Mouse (Mus musculus) megakaryocyte, adult 5-6 weeks (primary cell): ENCODE data around the gene Mmd. TPM values are rescaled to one million over a fixed set of nuclear protein-coding genes. Genes with fewer than 3 reads are reported as not detected.
A peak's percentile ranks its signal among the peaks of the same experiment; 100 is the strongest.

Experiments used
- ATAC-seq: 2 replicates; pipeline ENCODE4 v1.8.0; 2016; ENCODE audit warnings: mild to moderate bottlenecking, inconsistent platforms; ENCODE audit not compliant: poor library complexity, severe bottlenecking
- total RNA-seq, 2 experiments: library from RNA; stranded (forward) in 1 of 2; stranded (reverse) in 1 of 2; fragments of 153-499, 151-499 nt in 1 of 2; fragments of 221-1000, 200-1000 nt in 1 of 2; gene quantifications; 2 replicates each; pipeline versions ENCODE4 v1.2.3 to v1.2.4; 2015 to 2017

Gene Mmd
- total RNA-seq (2015) = 13.9 and 14.5 TPM in 2 replicates
- 10.7 and 11.1 TPM in 2 replicates for total RNA-seq (2017)

DNA sequence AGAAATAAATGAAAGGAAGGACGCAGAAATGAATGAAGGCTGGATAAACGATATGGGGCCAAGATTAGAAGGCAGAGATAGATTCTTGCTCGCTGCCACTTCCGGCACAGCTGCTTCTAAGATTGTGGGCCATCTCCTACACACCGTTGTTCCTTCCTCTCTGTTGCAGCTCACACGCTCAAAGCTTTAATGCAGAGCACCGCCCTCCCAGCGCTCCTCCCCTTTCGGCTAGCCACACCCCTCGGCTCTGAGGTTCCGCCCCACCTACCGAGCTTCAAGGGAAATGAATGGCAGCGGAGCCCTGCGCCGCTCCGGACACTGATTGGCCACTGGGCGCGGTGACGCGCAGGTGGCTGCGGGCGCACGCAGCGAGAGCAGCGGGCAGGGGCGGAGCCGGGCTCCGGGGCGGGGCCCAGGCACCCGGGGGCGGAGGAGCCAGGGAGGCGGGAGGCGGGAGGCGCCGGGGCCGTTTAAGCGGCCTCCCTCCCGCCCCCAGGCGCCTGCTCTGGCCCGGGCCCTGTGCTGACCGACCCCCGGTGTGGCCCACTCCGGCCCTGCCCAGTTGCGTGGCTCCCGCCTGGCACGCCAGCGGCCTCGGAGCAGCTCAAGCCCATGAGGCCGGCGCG, at the start of gene Mmd:
Gene Mmd, plus strand, starts transcription at position 432 of the 626 bp plus-strand sequence.
- peak; percentile 89 for ATAC-seq

DNA sequence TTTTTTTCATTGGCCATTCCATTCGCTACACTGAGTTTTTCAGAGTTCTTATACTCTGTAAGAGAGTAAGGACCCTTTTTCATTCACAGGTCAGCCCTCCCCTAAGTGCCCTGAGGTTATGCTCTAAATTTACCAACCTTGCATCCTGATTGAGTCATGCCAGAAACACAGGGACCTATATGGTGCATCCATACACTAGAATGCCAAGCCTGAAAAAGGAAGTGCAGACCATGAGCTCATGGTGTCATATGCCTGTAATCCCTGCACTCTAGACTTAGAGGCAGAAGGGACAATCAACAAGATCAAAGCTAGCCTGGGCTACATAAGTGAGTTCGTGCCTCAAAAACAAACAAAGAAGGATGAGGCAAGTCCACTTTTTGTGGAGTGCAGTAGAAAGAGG, 48.4 kb upstream of the Mmd start:
- no peak for ATAC-seq

DNA sequence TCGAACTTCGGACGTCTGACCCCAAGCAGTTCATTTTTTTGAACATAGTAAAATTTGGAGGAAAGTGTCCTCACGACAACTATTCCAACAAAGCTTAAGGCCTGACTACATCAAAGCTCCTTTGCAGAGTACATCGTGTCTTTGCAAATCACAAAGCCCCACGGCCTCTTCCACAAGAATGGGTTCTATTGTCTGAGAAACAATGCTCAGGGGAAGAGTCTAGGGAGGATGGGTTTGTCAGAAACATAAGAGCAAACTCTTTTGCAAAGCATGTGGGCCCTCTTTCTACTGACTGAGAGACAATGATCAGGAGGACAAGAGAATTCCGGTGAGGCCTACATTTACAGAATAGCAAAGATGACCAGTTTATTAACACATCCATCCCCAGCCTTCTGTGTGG, 35.0 kb upstream of the Mmd start:
- ATAC-seq = no peak

DNA sequence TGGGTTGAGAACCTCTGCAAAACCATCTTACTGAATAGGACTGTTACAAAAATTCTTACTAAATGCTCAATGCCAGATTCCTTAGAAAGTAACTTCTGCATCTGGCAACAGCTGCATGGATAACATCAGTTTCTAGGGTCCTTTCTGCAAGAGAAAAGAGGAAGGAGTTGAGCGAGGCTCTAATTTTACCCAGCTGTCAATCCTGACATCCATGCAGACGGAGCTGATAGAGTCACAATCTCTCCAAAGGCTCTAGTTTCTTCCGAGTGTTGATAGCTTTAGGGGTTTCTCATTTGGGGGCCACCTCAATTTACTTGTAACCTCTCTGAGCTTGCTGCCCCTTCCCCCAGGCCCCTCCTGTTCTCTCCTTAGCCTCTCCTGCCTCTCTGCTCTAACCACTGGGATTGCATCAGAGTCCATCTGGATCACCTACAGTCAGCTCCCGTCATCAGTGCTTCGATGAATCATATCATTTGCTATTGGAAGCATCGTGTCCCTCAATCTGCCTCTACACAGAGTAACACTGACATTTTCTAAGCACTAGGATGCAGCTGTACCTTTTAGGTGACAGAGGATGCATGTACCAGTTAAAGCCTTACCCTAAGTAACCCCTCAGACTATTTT, 29.1 kb upstream of the Mmd start:
- ATAC-seq = peak; percentile 48

DNA sequence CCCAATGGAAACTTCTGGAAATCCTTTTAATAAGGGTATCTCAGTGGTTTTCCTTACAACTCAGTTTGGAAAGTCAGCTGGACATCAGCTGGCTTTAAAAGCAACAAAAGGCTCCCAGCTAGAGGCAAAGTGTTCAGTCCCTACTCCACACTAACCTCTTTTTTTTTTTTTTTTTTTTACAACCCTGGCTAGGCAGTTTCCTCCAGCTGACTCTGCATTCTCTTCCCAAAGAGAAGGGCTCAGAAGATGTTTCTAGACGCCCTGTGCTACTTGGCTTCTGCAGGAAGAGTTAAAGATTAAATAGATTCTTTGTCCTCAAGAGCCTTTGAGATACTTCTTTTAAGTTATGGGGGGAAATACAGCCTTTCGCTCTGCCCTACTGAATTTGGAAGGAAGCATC, 28.5 kb upstream of the Mmd start:
- ATAC-seq = no peak

DNA sequence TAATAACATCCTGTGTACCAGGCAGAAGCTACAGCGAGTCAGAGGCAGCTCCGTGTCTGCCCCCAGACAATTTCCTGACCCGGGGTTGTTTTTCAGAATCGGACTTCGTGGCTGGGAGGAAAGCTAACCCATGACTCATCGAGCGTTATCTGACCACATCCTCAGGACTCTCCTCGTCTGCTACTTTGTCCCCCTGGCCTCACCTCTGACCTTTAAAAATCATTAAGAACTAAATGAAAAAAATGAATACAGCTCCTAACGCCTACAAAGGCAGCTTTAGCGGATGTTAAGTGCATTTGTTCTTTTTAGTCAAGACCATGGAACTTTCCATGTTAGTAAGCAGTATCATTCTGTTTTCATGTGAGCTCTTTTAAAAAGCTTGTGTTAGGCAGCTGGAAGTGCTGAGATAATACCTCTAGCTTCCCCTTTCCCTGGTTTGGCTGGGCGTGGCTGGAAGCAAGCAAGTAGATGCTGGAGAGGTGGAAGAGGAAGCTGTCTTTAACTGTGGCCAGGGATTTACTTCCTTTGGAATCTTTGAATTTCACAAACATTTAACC, 24.3 kb upstream of the Mmd start:
- ATAC-seq = peak; percentile 88

DNA sequence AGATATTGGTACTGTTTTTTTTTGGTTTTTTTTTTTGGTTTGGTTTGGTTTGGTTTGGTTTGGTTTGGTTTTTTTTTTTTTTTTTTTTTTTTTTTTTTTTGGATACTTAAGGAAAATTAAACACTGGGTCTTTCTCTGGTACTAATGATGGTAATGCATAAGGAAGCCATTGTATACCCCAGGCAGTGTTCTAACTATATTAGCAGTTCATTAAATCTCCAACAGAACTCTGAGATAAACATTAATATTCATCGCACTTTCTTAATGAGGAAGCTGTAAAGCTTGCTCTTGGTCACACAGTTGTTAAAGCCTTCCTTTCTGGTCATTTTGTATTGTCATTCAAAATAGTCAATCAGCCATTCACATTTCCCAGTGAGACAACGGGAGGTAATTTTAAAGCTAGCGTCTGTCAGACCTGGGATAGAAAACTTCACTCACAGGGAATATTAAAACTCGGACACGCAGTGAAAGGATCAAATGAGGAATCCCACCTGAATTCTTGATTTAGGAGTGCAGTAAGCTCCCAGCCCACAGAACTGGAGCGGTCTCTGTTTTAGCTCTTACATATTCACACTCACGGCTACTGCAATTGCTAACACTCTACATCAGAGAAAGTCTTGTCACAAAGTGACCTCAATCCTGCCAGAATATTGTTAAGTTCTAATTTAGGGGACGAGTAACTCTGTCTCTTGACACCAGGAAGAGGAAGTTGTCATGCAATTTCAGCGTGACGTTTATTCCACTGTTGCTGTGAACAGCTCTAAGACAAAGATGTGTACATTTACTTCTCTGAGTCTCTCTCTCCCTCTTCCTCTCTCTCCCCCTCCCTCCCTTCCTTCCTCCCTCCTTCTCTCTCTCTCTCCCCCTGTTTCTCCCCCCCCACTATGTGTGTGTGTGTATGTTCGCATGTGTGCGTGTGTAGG, 22.0 kb upstream of the Mmd start:
- ATAC-seq = peak; percentile 34

DNA sequence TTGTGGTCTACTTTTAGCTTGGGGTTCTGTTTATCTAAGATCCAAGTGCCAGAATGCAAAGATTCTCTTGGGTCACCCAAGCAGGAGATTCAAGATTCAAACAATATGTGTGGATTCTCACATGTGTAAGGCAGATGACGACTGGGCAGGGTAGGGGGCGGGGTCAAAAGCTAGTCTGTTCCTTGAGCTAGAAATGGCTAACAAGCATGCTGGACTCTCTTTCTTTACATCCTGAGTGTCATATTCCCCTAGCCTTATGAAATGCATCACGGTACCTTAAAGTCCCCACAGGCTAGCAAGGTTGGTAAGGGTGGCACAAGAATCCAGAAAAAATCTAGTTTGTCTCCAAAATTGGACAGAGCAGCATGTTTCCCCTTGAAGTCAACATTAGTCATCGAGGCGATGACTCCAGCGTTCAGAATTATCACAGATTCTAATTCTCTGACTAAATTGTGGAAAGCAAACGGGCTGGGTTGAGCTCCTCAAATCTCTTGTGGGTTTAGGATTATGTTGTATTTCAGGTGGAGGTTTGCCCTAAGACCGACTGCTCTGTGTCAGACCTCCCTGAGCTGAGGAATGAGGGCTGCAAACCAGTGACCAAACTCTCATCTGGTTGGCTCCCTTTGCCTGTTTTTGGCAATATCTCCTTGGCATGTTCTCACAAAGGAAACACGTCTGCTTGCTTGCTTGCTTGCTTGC, 20.9 kb upstream of the Mmd start:
- ATAC-seq = no peak

DNA sequence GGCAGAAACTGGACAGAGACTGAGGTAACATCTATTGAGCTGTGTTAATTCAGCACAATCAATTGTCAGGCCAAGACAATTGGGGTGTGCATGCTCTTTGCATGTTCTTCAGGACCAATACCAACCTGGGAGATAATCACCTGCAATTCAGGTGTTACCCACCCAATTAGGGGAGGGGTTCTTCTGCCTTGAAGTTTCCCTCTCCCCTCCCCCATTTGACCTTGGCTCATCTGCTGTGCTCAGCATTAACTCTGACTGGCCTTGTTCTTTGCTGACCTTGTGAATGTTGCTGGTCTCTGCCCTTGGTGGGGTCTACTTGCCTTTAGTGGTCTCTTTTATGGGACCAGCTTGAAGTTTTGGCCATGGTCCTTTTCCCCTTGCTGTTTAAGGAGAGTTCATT, 19.5 kb upstream of the Mmd start:
- no peak for ATAC-seq

DNA sequence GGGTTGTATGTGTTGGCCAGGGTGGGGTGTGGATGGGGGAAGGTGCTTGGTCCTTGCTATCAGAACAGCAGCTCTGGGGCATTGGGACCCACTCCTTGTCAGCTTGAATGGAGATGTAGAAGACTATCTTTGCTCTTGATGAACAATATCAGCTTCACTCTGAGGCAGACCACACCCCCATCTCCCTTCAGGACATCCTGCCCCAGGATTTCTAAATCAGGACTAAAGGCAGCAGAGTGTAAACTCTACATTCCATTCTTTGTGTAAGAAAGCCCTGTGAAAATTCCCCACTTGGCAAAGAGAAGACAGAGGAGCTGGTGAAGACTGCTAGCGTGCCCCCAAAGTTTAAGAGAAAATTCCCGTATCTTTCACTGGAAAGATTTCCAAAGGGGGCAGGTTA, 18.6 kb upstream of the Mmd start:
- no peak for ATAC-seq

DNA sequence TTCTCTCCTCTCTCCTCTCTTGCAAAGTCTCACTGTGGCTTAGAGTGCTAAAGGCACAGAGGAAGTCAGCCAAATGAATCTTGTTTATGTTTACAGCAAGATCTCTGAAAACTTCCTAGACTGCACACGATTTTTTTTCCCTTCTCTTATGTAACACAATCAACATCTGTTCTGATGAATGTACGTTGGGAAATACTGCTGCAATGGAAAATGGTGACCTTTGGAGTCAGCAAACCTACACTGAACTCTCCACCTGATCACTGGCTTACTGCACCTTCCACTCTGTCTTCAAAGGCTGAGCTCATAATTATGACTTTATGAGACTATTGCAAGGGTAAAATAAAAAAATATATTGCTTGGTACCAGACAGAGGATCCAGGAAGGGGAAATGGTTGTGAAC, 17.6 kb upstream of the Mmd start:
- ATAC-seq = no peak

DNA sequence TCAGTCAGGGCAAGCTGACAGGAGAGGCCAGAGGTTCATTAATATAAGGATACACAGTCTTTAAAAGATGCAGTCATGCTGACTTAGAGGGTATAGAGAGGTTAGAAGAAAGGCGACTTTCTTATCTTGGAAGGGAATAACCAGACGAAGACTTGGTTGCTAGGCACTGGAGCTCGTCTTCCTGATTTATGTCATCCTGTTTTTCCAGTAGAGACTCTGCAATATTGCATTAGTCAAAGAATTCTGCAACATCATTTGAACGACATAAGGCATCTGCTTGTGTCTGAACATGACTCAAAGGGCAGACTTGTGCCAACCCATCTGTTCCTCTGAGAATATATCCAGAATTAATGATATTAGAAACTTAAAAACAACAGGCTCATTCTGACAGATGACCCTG, 16.6 kb upstream of the Mmd start:
- no peak for ATAC-seq

DNA sequence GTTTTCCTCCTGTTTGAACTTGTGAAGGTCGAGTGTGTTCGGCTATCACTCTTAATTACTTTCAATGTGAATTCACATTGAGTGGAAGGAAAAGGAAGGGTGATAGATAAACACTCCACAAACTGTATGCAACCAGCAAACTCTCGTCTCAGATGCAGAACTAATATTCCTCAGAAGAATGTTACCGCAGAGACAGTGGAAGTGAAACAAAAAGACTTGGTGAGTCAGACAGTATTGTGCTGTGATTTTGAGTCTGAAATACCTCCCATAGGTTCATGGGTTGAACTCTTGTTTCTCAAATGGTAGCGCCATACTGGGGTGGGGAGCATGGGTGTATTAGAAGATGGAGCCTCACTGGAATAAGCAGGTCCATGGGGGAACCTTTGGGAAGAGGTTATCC, 14.0 kb upstream of the Mmd start:
- ATAC-seq = peak; percentile 86

DNA sequence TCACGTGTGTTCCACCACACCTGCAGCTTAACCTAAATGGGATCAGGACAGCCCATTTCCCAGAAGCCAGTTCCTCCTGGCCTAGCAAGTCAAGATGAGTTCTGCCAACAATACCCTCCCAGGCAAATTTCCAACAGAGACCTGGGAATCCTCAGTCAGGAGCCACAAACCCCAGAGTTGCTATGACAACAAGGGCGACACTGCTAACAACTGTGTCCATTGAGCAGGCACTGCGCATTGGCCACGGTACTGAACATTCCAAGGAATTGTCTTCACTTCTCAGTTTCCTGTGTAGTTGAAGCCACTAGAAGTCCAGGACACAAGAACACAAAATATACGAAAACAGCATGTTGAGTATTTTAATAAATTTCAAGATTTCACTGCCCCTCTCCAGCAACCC, 11.6 kb upstream of the Mmd start:
- ATAC-seq = no peak

DNA sequence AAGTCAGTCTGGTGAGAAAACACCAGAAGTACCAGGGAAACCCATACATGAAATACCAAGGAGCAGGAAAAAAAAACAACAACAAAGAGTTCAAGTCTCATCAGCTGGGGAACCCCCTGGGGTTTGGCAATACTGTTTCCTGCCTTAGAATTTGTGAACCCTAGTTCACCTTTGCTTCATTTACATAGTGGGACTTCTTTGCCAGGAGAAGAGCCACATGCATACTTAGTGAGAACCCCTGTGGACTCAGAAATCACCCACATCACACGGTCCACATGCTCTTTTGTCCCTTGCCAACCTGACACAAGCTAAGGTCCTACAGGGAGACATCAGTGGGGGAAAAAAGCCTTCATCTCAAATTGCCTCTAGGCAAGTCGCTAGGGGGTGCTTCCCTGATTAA, 10.6 kb upstream of the Mmd start:
- no peak for ATAC-seq

DNA sequence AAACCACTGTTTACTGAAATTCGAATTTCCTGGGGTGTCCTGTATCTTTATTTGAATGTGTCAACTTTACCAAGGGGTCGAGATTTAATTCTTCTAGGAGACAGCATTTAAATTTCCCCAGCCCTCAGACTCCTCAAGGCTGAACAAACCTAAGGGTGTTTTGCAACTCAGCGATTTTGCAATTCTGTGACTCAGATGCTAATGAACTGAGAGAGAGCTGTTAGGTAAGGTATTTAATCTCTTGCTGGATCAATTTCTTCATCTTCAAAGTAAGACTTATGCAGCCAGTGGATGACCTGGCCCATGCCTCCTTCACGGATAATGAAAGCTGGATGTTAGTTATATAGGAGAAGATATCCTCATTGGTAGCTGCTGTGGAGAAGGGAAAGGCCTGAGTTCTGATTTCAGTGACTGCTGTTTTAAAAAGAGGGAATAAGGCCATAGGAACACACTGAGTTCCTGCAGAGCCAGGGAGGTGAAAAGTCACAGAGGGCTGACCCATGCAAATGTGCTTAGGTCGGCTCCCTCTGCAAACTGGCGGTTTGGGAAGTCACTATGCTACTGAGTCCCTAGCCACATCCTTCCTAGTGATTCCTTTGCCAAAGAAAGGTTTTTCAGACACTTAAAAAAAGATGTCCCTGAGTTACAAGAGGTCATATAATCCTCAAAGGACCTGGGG, 8.5 kb upstream of the Mmd start:
- ATAC-seq = peak; percentile 72

DNA sequence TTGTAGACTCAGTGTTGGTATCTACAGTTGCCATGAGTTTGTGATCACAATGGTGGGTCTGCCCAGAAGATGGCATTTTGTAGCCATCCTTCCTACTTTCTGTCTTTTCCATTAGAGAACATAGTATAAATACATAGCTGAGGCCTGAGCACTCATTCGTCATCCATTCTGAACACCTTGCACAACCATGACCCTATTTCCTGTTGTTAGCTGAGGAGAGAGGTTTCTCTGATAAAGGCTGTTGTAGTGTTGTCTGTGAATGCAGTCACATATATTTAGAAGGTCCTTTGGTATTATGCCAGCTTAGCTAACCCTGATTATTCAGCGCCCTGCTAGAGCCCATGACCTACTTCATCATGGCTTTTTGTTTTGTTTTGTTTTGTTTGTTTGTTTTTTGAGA, 7.4 kb upstream of the Mmd start:
- peak; percentile 25; the same call in 1 of the 2 replicates for ATAC-seq

DNA sequence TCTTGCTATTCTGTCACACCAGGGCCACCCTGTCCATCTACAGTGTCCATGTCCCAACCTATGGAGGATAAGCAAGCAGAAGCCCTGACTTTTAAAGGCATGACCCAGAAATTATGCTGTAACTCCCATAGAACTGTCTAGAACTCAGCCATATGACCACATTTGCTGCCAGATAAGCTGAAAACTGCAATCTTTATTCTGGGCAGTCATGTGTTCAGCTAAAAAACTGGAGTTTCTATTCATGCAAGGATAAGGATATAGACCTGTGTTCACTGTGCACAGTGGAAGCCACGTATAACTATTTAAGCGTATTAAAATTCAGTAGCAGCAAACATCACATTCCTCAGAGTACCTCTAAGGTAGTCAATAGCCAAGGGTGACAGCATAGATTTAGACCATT, 6.0 kb upstream of the Mmd start:
- ATAC-seq = no peak

DNA sequence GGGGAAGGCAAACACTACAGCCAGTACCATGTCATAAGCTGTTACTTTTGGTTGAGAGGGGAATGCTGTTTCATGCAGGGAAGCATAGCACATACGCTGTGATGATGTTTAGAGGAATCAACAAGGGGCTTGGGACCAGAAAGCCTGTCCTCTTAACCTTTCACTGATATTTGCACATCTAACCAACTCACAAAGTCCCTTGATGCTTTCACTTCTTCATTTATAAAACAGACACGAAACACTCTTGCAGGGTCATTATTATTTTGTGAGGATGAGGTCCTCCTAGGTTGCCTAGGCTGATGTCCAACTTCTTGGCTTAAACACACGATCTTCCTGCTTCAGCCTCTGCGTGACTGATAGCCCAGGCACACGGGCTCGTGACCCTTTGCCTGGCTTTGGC, 3.6 kb upstream of the Mmd start:
- peak; percentile 5; the same call in 1 of the 2 replicates for ATAC-seq

DNA sequence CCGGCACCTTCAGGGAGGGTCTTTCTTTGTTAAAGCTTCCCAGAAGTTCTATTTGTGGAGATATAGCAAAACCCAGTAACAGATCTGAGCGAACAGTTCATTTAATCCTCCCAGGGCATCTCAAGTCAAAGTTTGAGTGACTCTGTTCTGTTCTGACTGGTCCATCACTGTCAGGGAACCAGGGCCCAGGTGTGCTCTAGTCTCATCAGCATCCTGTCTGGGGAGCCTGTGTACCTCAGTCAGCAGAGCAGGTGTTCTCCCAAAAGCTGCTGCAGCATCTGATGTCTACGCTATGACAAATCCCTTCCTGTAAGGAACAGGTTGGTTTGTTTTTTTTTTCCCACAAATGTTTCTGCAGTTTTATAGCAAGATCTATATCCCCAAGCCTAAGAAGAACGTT, 2.6 kb upstream of the Mmd start:
- no peak for ATAC-seq
